Mouse (Mus musculus) A20 (cell line): Measurements from ENCODE around the gene Hdac11.

Experiments used
- DNase-seq: peaks from one replicate; pipeline ENCODE4 v3.0.0-alpha.2; 2011; ENCODE audit warnings: low read depth, low spot score

The Hdac11 gene

GRCm38 (mm10) chr6:91137343-91137956, 19.0 kb upstream of the Hdac11 start:
- no peak for DNase-seq

- DNase-seq: peak; percentile 76
Measured at GRCm38 (mm10) chr6:91139846-91140245, 16.6 kb upstream of the Hdac11 start.

- no peak for DNase-seq
Measured at GRCm38 (mm10) chr6:91145056-91145455, 11.4 kb upstream of the Hdac11 start.

GRCm38 (mm10) chr6:91145572-91145971, 10.9 kb upstream of the Hdac11 start:
- DNase-seq: no peak

GRCm38 (mm10) chr6:91146443-91147151, 9.9 kb upstream of the Hdac11 start:
- no peak for DNase-seq

GRCm38 (mm10) chr6:91147152-91147770, 9.2 kb upstream of the Hdac11 start:
- no peak for DNase-seq

GRCm38 (mm10) chr6:91152892-91153548, 3.4 kb upstream of the Hdac11 start:
- no peak for DNase-seq

GRCm38 (mm10) chr6:91153549-91154064, 2.9 kb upstream of the Hdac11 start:
- peak; percentile 56 for DNase-seq

- DNase-seq: no peak
Measured at GRCm38 (mm10) chr6:91154685-91155084, 1.8 kb upstream of the Hdac11 start.

GRCm38 (mm10) chr6:91155286-91155685, 1.2 kb upstream of the Hdac11 start:
- no peak for DNase-seq

GRCm38 (mm10) chr6:91156062-91156461, 403 bp upstream of the Hdac11 start:
- no peak for DNase-seq

- DNase-seq: no peak
Measured at GRCm38 (mm10) chr6:91157237-91157570, 739 bp downstream of the Hdac11 start.

- no peak for DNase-seq
Measured at GRCm38 (mm10) chr6:91159047-91159446, 2.6 kb downstream of the Hdac11 start.

- DNase-seq: no peak
Measured at GRCm38 (mm10) chr6:91160399-91160798, 3.9 kb downstream of the Hdac11 start.

- DNase-seq: no peak
Measured at GRCm38 (mm10) chr6:91160976-91161375, 4.5 kb downstream of the Hdac11 start.

- DNase-seq: no peak
Measured at GRCm38 (mm10) chr6:91161506-91162235, 5.2 kb downstream of the Hdac11 start.

- no peak for DNase-seq
Measured at GRCm38 (mm10) chr6:91162314-91162713, 5.8 kb downstream of the Hdac11 start.

- DNase-seq: no peak
Measured at GRCm38 (mm10) chr6:91163195-91163911, 6.9 kb downstream of the Hdac11 start.

- DNase-seq: no peak
Measured at GRCm38 (mm10) chr6:91164584-91164983, 8.1 kb downstream of the Hdac11 start.

GRCm38 (mm10) chr6:91165210-91165609, 8.7 kb downstream of the Hdac11 start:
- DNase-seq: peak; percentile 66

GRCm38 (mm10) chr6:91167828-91168227, 11.4 kb downstream of the Hdac11 start:
- DNase-seq: no peak
